Mouse (Mus musculus) liver, embryonic 13.5 days (tissue): ENCODE results near the gene Traf1. TPM values are rescaled to one million over a fixed set of nuclear protein-coding genes. Genes with fewer than 3 reads are reported as not detected.
A peak's percentile ranks its signal among the peaks of the same experiment; 100 is the strongest.

Experiments used
- ATAC-seq: fragments of 200-750 bp; cut with Nextera tagmentation; 2 replicates; pipeline ENCODE4 v1.8.0; 2017; ENCODE audit warnings: low read depth, mild to moderate bottlenecking, moderate number of reproducible peaks, moderate library complexity
- DNase-seq: peaks from one replicate; pipeline ENCODE4 v3.0.0; 2022
- H3K27ac ChIP-seq: fragments of 300-500 bp; sonication (generic); 2 replicates; pipeline ENCODE4 v1.5.1; 2015; ENCODE audit warnings: moderate library complexity, mild to moderate bottlenecking, inconsistent platforms
- H3K27me3 ChIP-seq: fragments of 300-500 bp; sonication (generic); 2 replicates; pipeline ENCODE4 v1.6.1; 2015; ENCODE audit warnings: mild to moderate bottlenecking, inconsistent platforms
- H3K36me3 ChIP-seq: fragments of 300-500 bp; sonication (generic); 2 replicates; pipeline ENCODE4 v1.6.1; 2015; ENCODE audit warnings: mild to moderate bottlenecking, inconsistent platforms
- H3K4me1 ChIP-seq: fragments of 300-500 bp; sonication (generic); replicated peaks from 2 replicates; pipeline ENCODE4 v1.6.1; 2015; ENCODE audit warnings: inconsistent platforms
- H3K4me2 ChIP-seq: fragments of 300-500 bp; sonication (generic); 2 replicates; pipeline ENCODE4 v1.6.1; 2015; ENCODE audit warnings: inconsistent platforms, mild to moderate bottlenecking, moderate library complexity
- H3K4me3 ChIP-seq: fragments of 300-500 bp; sonication (generic); replicated peaks from 2 replicates; pipeline ENCODE4 v1.5.1; 2015; ENCODE audit warnings: mild to moderate bottlenecking, inconsistent platforms
- H3K9ac ChIP-seq: fragments of 300-500 bp; sonication (generic); 2 replicates; pipeline ENCODE4 v1.6.1; 2015; ENCODE audit warnings: mild to moderate bottlenecking, inconsistent platforms
- H3K9me3 ChIP-seq: fragments of 300-500 bp; sonication (generic); replicated peaks from 2 replicates; pipeline ENCODE4 v1.6.1; 2016; ENCODE audit warnings: inconsistent platforms
- WGBS: fragments of 180-500 bp; shearing (Covaris S2); methylation state at CpG from one replicate; pipeline ENCODE4 v1.1.7; 2015; ENCODE audit not compliant: insufficient replicate concordance; 5-methylcytosine and 5-hydroxymethylcytosine counted together
- polyA plus RNA-seq: library from polyadenylated mRNA; unstranded; fragments of >200 nt; fragmentation: Nextera tagmentation; extraction: Ambion mirVana; gene quantifications from 2 replicates; pipeline ENCODE4 v1.2.1, GENCODE M21; 2015

The Traf1 gene
- polyA plus RNA-seq, 1 experiment from 2014 or later = 0.14 TPM

GRCm38 (mm10) chr2:34912613-34913012 lies 49.0 kb downstream of the Traf1 start:
- ATAC-seq (no peak), DNase-seq (no peak)
- Histone ChIP-seq H3K27ac (no peak overlapping the region), H3K9me3 (no peaks in the 10 kb centered on the region), H3K36me3 (peaks cover 20% of the 10 kb centered on the region; the same call in 1 of the 2 replicates), H3K4me3 (peak overlapping the region; percentile 74), H3K9ac (peak overlapping the region; percentile 78), H3K4me1 (peaks cover 28% of the 10 kb centered on the region), H3K27me3 (peaks cover 39% of the 10 kb centered on the region), H3K4me2 (peak overlapping the region; percentile 90)
- WGBS = 56% methylated on average over 7 of the region's 7 CpGs

GRCm38 (mm10) chr2:34911871-34912270 lies 49.7 kb downstream of the Traf1 start:
- Histone ChIP-seq H3K4me2 (no peak overlapping the region), H3K36me3 (peaks cover 20% of the 10 kb centered on the region; the same call in 1 of the 2 replicates), H3K4me1 (peaks cover 33% of the 10 kb centered on the region), H3K27ac (no peak overlapping the region), H3K9me3 (no peaks in the 10 kb centered on the region), H3K27me3 (peaks cover 39% of the 10 kb centered on the region), H3K4me3 (no peak overlapping the region), H3K9ac (no peak overlapping the region)
- DNase-seq = no peak
- WGBS = 74% methylated on average over 5 of the region's 5 CpGs
- no peak for ATAC-seq

DNA sequence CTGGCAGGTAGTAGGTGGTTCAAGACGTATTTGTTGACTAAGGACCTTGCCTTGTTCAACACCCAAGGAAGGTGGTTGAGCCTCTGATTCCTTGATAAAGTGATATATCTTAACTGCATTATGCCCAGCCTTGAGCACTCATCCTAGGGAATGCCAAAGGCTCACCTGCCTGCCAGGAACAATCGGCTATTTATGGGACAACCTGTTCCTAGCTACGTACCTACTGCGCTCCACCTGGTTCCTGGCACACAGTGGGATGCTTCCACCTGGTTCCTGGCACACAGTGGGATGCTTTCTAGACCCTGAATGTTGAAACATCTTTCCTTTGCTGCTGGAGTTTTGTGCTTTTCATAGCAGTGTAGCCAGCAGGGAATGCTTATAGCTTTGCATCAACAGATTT lies 51.9 kb downstream of the Traf1 start:
- Histone ChIP-seq H3K27ac (no peak overlapping the region), H3K9ac (no peak overlapping the region), H3K4me3 (no peak overlapping the region), H3K27me3 (peaks cover 27% of the 10 kb centered on the region), H3K36me3 (peaks cover 20% of the 10 kb centered on the region), H3K4me1 (peaks cover 45% of the 10 kb centered on the region), H3K4me2 (no peak overlapping the region), H3K9me3 (no peaks in the 10 kb centered on the region)
- 87% methylated on average over 4 of the region's 4 CpGs for WGBS
- no peak for DNase-seq
- no peak for ATAC-seq

- ATAC-seq = no peak
- WGBS = 43% methylated on average over 12 of the region's 12 CpGs
These were observed 54.5 kb downstream of the Traf1 start for GRCm38 (mm10) chr2:34906861-34907604.

DNA sequence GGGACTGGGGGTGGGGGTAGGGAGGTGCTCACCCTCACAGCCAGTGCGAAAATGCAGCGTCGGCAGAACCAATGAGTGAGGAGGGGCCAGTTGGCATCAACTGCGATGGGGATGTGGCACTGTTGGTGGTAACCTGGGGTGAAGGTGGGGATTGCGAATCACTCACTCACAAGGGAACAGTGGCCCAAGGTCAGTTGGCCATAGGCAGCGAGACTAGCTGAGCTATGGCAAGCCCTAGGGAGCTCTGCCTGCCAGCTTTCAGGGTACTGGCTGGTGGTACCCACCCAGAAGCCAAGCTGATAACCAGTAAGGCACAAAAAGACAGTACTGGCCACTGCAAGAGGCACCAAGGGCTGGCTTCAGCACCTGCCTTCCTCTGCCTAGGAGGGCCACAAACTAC lies 55.1 kb downstream of the Traf1 start:
- Histone ChIP-seq H3K36me3 (peaks cover 35% of the 10 kb centered on the region), H3K4me1 (peaks cover 42% of the 10 kb centered on the region), H3K9me3 (no peaks in the 10 kb centered on the region), H3K9ac (peak overlapping the region; percentile 27; the same call in 1 of the 2 replicates), H3K27me3 (no peaks in the 10 kb centered on the region), H3K27ac (peak overlapping the region; percentile 50), H3K4me2 (peak overlapping the region; percentile 19), H3K4me3 (no peak overlapping the region)
- 64% methylated on average over 6 of the region's 6 CpGs for WGBS
- DNase-seq (no peak), ATAC-seq (no peak)

More at GRCm38 (mm10) chr2:34906861-34907604, 54.5 kb downstream of the Traf1 start:
- H3K9ac ChIP-seq = peak overlapping the region; percentile 27; the same call in 1 of the 2 replicates
- peaks cover 43% of the 10 kb centered on the region for H3K4me1 ChIP-seq
- H3K36me3 ChIP-seq = peaks cover 35% of the 10 kb centered on the region
- H3K9me3 ChIP-seq = no peaks in the 10 kb centered on the region
- no peak overlapping the region for H3K27ac ChIP-seq
- no peak overlapping the region for H3K4me3 ChIP-seq
- peaks cover under 1% of the 10 kb centered on the region; the same call in 1 of the 2 replicates for H3K27me3 ChIP-seq
- H3K4me2 ChIP-seq = peak overlapping the region; percentile 19
- DNase-seq = peak; percentile 70

DNA sequence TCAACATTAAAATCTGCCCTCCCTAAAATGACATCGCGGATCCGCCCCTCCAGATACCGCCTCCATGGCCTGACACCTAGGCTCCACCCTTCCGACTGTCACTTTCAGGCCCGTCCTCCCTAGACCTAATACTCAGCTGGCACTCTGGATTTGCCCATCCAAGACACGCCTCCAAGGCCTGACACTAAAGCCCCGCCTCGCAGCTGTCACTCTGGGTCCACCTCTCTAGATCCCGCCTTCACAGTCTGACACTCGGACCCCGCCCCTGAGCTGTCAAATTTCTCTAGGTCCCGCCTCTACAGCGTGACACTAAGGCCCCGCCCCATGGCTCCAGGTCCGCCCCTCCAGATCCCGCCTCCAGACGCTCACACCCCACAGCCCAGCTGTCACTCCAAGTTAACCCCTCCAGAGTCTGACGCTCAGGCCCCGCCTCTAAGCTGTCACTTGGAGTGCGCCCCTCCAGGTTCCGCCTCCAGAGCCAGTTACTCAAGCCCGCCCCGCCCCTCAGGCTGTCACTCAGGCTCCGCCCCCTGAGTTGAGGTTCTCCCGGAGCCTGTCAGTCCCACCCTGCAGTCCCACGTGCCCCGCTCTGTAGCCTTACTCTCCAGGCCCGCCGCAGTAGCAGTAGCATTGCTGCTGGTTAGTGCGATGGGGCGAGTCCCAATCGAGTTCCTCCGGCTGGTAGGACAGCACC lies 56.6 kb downstream of the Traf1 start:
- peak overlapping the region; percentile 55 for H3K4me3 ChIP-seq
- WGBS = 1% methylated on average over 34 of the region's 34 CpGs
- H3K27me3 ChIP-seq = no peaks in the 10 kb centered on the region
- peak overlapping the region; percentile 89 for H3K27ac ChIP-seq
- H3K9me3 ChIP-seq = no peaks in the 10 kb centered on the region
- peak; percentile 100 for DNase-seq
- peak; percentile 94 for ATAC-seq
- H3K36me3 ChIP-seq = peaks cover 32% of the 10 kb centered on the region
- peaks cover 42% of the 10 kb centered on the region for H3K4me1 ChIP-seq
- H3K4me2 ChIP-seq = peak overlapping the region; percentile 84
- peak overlapping the region; percentile 67 for H3K9ac ChIP-seq

DNA sequence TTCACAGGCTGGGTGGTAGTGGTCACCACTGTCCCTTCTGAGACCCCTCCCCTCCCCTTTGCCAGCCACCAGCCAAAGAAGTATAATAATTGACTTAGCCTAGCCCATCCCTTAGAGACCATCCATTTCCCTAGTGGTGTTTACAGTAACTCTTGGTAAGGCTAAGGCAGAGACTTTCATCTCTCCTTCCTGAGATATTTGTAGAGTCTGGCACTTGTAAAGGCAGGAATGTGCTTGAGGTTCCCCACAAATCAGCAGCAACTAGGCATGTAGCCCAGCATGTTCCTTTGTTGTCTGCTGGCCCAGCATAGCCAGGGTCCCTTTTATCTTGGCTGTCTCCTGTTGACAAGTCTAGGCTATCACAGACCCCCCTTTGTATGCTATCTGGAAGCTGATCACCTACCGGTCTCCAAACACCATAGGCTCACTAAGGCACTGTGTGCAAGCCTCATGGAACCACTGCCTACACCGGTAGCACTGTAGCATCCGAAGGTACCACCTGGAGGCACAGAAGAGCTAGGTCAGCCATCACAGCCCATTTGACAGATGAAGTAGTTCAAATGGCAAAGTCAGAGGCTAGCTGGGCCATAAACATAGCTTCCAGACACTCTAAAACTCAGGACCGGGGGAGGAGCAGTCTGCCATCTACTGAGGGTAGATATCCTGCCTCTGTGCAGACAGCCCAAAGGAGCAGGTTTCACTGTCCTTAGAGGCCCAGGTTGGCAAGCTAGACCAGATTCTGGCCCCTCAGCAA lies 57.7 kb downstream of the Traf1 start:
- Histone ChIP-seq H3K4me3 (peak overlapping the region; percentile 43; the same call in 1 of the 2 replicates), H3K27me3 (no peaks in the 10 kb centered on the region), H3K27ac (peak overlapping the region; percentile 89), H3K9ac (peak overlapping the region; percentile 67), H3K36me3 (peaks cover 38% of the 10 kb centered on the region), H3K4me1 (peaks cover 42% of the 10 kb centered on the region), H3K4me2 (peak overlapping the region; percentile 84), H3K9me3 (no peaks in the 10 kb centered on the region)
- 64% methylated on average over 4 of the region's 4 CpGs for WGBS
- ATAC-seq = no peak
- DNase-seq = no peak

DNA sequence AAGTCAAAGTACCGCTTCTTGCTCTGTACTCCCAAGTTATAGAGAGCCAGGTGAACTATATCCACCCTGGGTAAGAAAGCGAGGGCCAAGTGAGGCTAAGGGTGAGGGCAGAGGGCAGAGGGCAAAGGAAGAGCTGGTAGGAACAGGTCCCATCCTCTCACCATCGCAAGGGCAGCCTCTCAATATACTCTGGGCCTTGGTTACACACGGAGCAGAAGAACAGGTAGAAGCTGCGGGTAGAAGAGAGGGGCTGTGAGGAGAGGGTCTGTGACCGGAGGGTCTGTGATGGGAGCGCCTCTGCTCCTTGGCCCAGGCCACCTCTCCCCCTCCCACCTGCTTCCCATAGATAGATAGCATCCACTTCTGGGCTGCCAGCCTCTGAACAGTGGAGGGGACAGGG lies 58.4 kb downstream of the Traf1 start:
- Histone ChIP-seq H3K9ac (no peak overlapping the region), H3K36me3 (peaks cover 38% of the 10 kb centered on the region), H3K4me1 (peaks cover 42% of the 10 kb centered on the region), H3K9me3 (no peaks in the 10 kb centered on the region), H3K4me2 (no peak overlapping the region), H3K27me3 (no peaks in the 10 kb centered on the region), H3K4me3 (no peak overlapping the region), H3K27ac (peak overlapping the region; percentile 89; the same call in 1 of the 2 replicates)
- no peak for ATAC-seq
- 79% methylated on average over 7 of the region's 7 CpGs for WGBS
- DNase-seq = no peak

- Histone ChIP-seq H3K9ac (no peak overlapping the region), H3K9me3 (no peaks in the 10 kb centered on the region), H3K4me2 (no peak overlapping the region), H3K4me3 (no peak overlapping the region), H3K36me3 (peaks cover 38% of the 10 kb centered on the region), H3K27ac (no peak overlapping the region), H3K27me3 (no peaks in the 10 kb centered on the region), H3K4me1 (peaks cover 47% of the 10 kb centered on the region)
- DNase-seq (no peak), ATAC-seq (no peak)
- 82% methylated on average over 6 of the region's 6 CpGs for WGBS
These were observed 58.8 kb downstream of the Traf1 start for GRCm38 (mm10) chr2:34902731-34903130.

DNA sequence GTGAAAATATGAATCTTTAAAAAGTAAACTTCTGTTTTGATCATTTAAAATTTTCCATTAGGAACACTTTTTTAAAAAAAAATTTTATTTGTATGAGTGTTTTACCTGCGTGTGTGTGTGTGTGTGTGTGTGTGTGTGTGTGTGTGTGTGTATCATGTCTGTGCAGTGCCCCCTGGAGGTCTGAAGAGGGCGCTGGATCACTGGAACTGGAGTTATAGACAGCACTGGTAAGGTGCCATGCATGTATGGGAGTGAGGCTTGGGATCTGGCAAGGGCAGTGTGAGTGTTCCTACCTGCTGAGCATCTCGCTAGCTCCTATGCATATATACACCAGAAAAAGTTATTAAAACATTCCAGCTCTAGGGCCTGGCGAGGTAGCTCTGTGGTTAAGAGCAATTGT lies 59.8 kb downstream of the Traf1 start:
- no peak for DNase-seq
- no peak overlapping the region for H3K4me2 ChIP-seq
- no peak overlapping the region for H3K4me3 ChIP-seq
- H3K9me3 ChIP-seq = no peaks in the 10 kb centered on the region
- H3K9ac ChIP-seq = no peak overlapping the region
- ATAC-seq = no peak
- H3K4me1 ChIP-seq = peaks cover 44% of the 10 kb centered on the region
- no peak overlapping the region for H3K27ac ChIP-seq
- H3K36me3 ChIP-seq = peaks cover 48% of the 10 kb centered on the region
- no peaks in the 10 kb centered on the region for H3K27me3 ChIP-seq
- 56% methylated on average over 4 of the region's 4 CpGs for WGBS

GRCm38 (mm10) chr2:34900412-34900811 lies 61.2 kb downstream of the Traf1 start:
- no peak for ATAC-seq
- no peaks in the 10 kb centered on the region for H3K9me3 ChIP-seq
- no peaks in the 10 kb centered on the region for H3K27me3 ChIP-seq
- peaks cover 54% of the 10 kb centered on the region for H3K36me3 ChIP-seq
- no peak overlapping the region for H3K4me2 ChIP-seq
- H3K4me1 ChIP-seq = peaks cover 30% of the 10 kb centered on the region
- H3K4me3 ChIP-seq = no peak overlapping the region
- 78% methylated on average over 1 of the region's 1 CpGs for WGBS
- H3K9ac ChIP-seq = no peak overlapping the region
- no peak for DNase-seq
- no peak overlapping the region for H3K27ac ChIP-seq
